Comparison of ENCODE assay signal across 25 mouse cellular contexts in genomic region chr11:115195933-115196332, GRCm38 (mm10). TPM values are rescaled to one million over a fixed set of nuclear protein-coding genes. Genes with fewer than 3 reads are reported as not detected.
A peak's percentile ranks its signal among the peaks of the same experiment; 100 is the strongest.
DNase-seq lines count a peak whose midpoint lies in the region; ATAC-seq and TF ChIP-seq lines count a peak whose summit lies in the region.
"Had no signal": no experiment of that assay in that cellular context is flagged by ENCODE, and none has a peak within 500 bp of the region (broad histone marks: within the 10 kb centered on the region; RNA-seq: fewer than 3 reads in every experiment).

No protein-coding gene starts in this region.

- TF ChIP-seq EP300 in liver, postnatal 0 days (IDR thresholded peaks at IDR 0.05; ENCODE audit: low read depth), result no peak

- H3K27me3 ChIP-seq in liver, postnatal 0 days (ENCODE audit: insufficient read depth, low read length), result no peaks in the 10 kb centered on the region
- no peaks in the 10 kb centered on the region for H3K27me3 ChIP-seq in liver, embryonic 13.5 days
- H3K27me3 ChIP-seq: CH12.LX; embryonic facial prominence, embryonic 12.5 days; embryonic facial prominence, embryonic 15.5 days; hindbrain, embryonic 12.5 days; hindbrain, embryonic 15.5 days had no signal

- WGBS in liver, postnatal 0 days (ENCODE audit: insufficient replicate concordance), result 55% methylated on average over 5 of the region's 5 CpGs
- 10% methylated on average over 5 of the region's 5 CpGs for WGBS in liver, embryonic 13.5 days (ENCODE audit: insufficient replicate concordance)

- H3K36me3 ChIP-seq in liver, postnatal 0 days (replicated peaks; ENCODE audit: insufficient read depth, low read length), result peaks cover 13% of the 10 kb centered on the region
- peaks cover 22% of the 10 kb centered on the region for H3K36me3 ChIP-seq in liver, embryonic 13.5 days

- H3K9ac ChIP-seq in liver, postnatal 0 days (replicated peaks), result no peak overlapping the region
- no peak overlapping the region for H3K9ac ChIP-seq in liver, embryonic 13.5 days
- H3K9ac ChIP-seq: embryonic facial prominence, embryonic 12.5 days; embryonic facial prominence, embryonic 15.5 days; forebrain, postnatal 0 days; hindbrain, embryonic 12.5 days; hindbrain, embryonic 15.5 days had no signal

- no peak for TF ChIP-seq CTCF in liver, postnatal 0 days (IDR thresholded peaks at IDR 0.05; ENCODE audit: low read depth)

- peak; percentile 41 for DNase-seq in liver
- no peak for DNase-seq in liver, postnatal 0 days
- no peak for DNase-seq in liver, embryonic 13.5 days
- DNase-seq in kidney, postnatal 14 days, result no peak
- no peak for DNase-seq in MN1 (ENCODE audit: low spot score)
- no peak for DNase-seq in cerebellum, adult 8-10 months
- DNase-seq: adrenal gland, adult 2 months; adrenal gland, postnatal 25 days; B cell, adult 2 months; cerebellum, adult 11-12 months; cerebellum, adult 9-10 months; cerebellum, postnatal 14 days; forebrain, postnatal 0 days; gastrocnemius, adult 2 months; gastrocnemius, postnatal 14 days; heart, adult 11 months had no signal

- ATAC-seq in liver, postnatal 0 days, result no peak
- peak; percentile 64 for ATAC-seq in common myeloid progenitor, adult 5-6 weeks (replicated peaks; ENCODE audit: low read depth, poor library complexity, severe bottlenecking)
- ATAC-seq in liver, embryonic 13.5 days (ENCODE audit: low read depth), result peak; percentile 76
- peak; percentile 88 for ATAC-seq in megakaryocyte-erythroid progenitor cell, adult 5-6 weeks (replicated peaks; ENCODE audit: low FRiP score, low TSS enrichment, poor library complexity, severe bottlenecking)
- ATAC-seq: forebrain, embryonic 14.5 days; forebrain, postnatal 0 days had no signal

- H3K9me3 ChIP-seq in liver, postnatal 0 days (ENCODE audit: low read length), result no peaks in the 10 kb centered on the region
- no peaks in the 10 kb centered on the region for H3K9me3 ChIP-seq in liver, embryonic 13.5 days (replicated peaks)
- H3K9me3 ChIP-seq: embryonic facial prominence, embryonic 12.5 days; embryonic facial prominence, embryonic 15.5 days; hindbrain, embryonic 12.5 days; hindbrain, embryonic 15.5 days had no signal

- no peak overlapping the region for H3K4me3 ChIP-seq in liver, postnatal 0 days (ENCODE audit: low read depth, low read length)
- H3K4me3 ChIP-seq in liver, embryonic 13.5 days (replicated peaks), result no peak overlapping the region
- H3K4me3 ChIP-seq: embryonic facial prominence, embryonic 12.5 days; embryonic facial prominence, embryonic 15.5 days; gastrocnemius, adult 2 months; hindbrain, embryonic 12.5 days; hindbrain, embryonic 15.5 days had no signal

- no peak overlapping the region for H3K27ac ChIP-seq in liver, postnatal 0 days (ENCODE audit: low read depth)
- no peak overlapping the region for H3K27ac ChIP-seq in liver, embryonic 13.5 days
- H3K27ac ChIP-seq: embryonic facial prominence, embryonic 12.5 days; embryonic facial prominence, embryonic 15.5 days; gastrocnemius, adult 2 months; hindbrain, embryonic 12.5 days; hindbrain, embryonic 15.5 days had no signal

- H3K4me2 ChIP-seq in liver, postnatal 0 days (ENCODE audit: low read depth, low read length), result no peak overlapping the region
- H3K4me2 ChIP-seq in liver, embryonic 13.5 days, result no peak overlapping the region
- H3K4me2 ChIP-seq: embryonic facial prominence, embryonic 12.5 days; embryonic facial prominence, embryonic 15.5 days; heart, embryonic 11.5 days; hindbrain, embryonic 12.5 days; hindbrain, embryonic 15.5 days had no signal

- H3K4me1 ChIP-seq in liver, postnatal 0 days (ENCODE audit: insufficient read depth), result peaks cover 11% of the 10 kb centered on the region
- peaks cover 46% of the 10 kb centered on the region for H3K4me1 ChIP-seq in liver, embryonic 13.5 days (replicated peaks)
- H3K4me1 ChIP-seq: embryonic facial prominence, embryonic 15.5 days had no signal

RNA-seq across cellular contexts. Expression of gene Nat9, which starts 8.3 kb away (rescaled TPM):
- 16.5 and 16.7 TPM in 2 replicates for polyA plus RNA-seq in liver, postnatal 0 days (2015; fragmentation: Nextera tagmentation; extraction: Ambion mirVana)
- 17.2 and 19.7 TPM in 2 replicates for total RNA-seq in common myeloid progenitor, adult 5-6 weeks (2017)
- 11.9 and 13.3 TPM in 2 replicates for polyA plus RNA-seq in liver, embryonic 13.5 days (2015; fragmentation: Nextera tagmentation; extraction: Ambion mirVana)
- total RNA-seq in megakaryocyte-erythroid progenitor cell, adult 5-6 weeks (2014; fragmentation: Nextera tagmentation), result 15.0 and 24.9 TPM in 2 replicates
- 19.4 and 51.5 TPM in 2 replicates for total RNA-seq in megakaryocyte-erythroid progenitor cell, adult 5-6 weeks (2017)

RNA-seq across cellular contexts. Expression of gene Tmem104, which starts 8.6 kb away (rescaled TPM):
- polyA plus RNA-seq in liver, postnatal 0 days (2015; fragmentation: Nextera tagmentation; extraction: Ambion mirVana), result 5.7 and 7.1 TPM in 2 replicates
- 2.2 and 3.7 TPM in 2 replicates for total RNA-seq in common myeloid progenitor, adult 5-6 weeks (2017)
- 5.1 and 6.8 TPM in 2 replicates for polyA plus RNA-seq in liver, embryonic 13.5 days (2015; fragmentation: Nextera tagmentation; extraction: Ambion mirVana)
- 5.0 and 10.1 TPM in 2 replicates for total RNA-seq in megakaryocyte-erythroid progenitor cell, adult 5-6 weeks (2014; fragmentation: Nextera tagmentation)
- total RNA-seq in megakaryocyte-erythroid progenitor cell, adult 5-6 weeks (2017), result 1.8 and 7.9 TPM in 2 replicates

RNA-seq across cellular contexts. Expression of gene Slc9a3r1, which starts 32.8 kb away (rescaled TPM):
- 101 and 115 TPM in 2 replicates for polyA plus RNA-seq in liver, postnatal 0 days (2015; fragmentation: Nextera tagmentation; extraction: Ambion mirVana)
- 45.5 and 53.4 TPM in 2 replicates for total RNA-seq in common myeloid progenitor, adult 5-6 weeks (2017)
- 59.8 and 69.9 TPM in 2 replicates for polyA plus RNA-seq in liver, embryonic 13.5 days (2015; fragmentation: Nextera tagmentation; extraction: Ambion mirVana)
- 20.4 and 22.2 TPM in 2 replicates for total RNA-seq in megakaryocyte-erythroid progenitor cell, adult 5-6 weeks (2014; fragmentation: Nextera tagmentation)
- total RNA-seq in megakaryocyte-erythroid progenitor cell, adult 5-6 weeks (2017), result 25.9 and 28.3 TPM in 2 replicates
